Mouse (Mus musculus) embryonic facial prominence, embryonic 15.5 days (tissue): ENCODE data around the gene 1700025G04Rik. TPM values are rescaled to one million over a fixed set of nuclear protein-coding genes. Genes with fewer than 3 reads are reported as not detected.

Experiments used
- ATAC-seq: fragments of 200-750 bp; cut with Nextera tagmentation; 2 replicates; pipeline ENCODE4 v1.8.0; 2017; ENCODE audit warnings: low read depth, moderate TSS enrichment; ENCODE audit not compliant: insufficient number of reproducible peaks, low FRiP score, low TSS enrichment
- H3K27ac ChIP-seq: fragments of 300-500 bp; sonication (generic); replicated peaks from 2 replicates; pipeline ENCODE4 v1.5.1; 2015; ENCODE audit warnings: mild to moderate bottlenecking, inconsistent platforms
- H3K27me3 ChIP-seq: fragments of 300-500 bp; sonication (generic); 2 replicates; pipeline ENCODE4 v1.6.1; 2015; ENCODE audit warnings: inconsistent platforms
- H3K36me3 ChIP-seq: fragments of 300-500 bp; sonication (generic); 2 replicates; pipeline ENCODE4 v1.6.1; 2015; ENCODE audit warnings: mild to moderate bottlenecking, inconsistent platforms
- H3K4me1 ChIP-seq: fragments of 300-500 bp; sonication (generic); 2 replicates; pipeline ENCODE4 v1.6.1; 2015; ENCODE audit warnings: inconsistent platforms
- H3K4me2 ChIP-seq: fragments of 300-500 bp; sonication (generic); replicated peaks from 2 replicates; pipeline ENCODE4 v1.6.1; 2015; ENCODE audit warnings: mild to moderate bottlenecking, inconsistent platforms
- H3K4me3 ChIP-seq: fragments of 300-500 bp; sonication (generic); replicated peaks from 2 replicates; pipeline ENCODE4 v1.5.1; 2015; ENCODE audit warnings: mild to moderate bottlenecking, inconsistent platforms
- H3K9ac ChIP-seq: fragments of 300-500 bp; sonication (generic); 2 replicates; pipeline ENCODE4 v1.6.1; 2015; ENCODE audit warnings: inconsistent platforms
- H3K9me3 ChIP-seq: fragments of 300-500 bp; sonication (generic); replicated peaks from 2 replicates; pipeline ENCODE4 v1.6.1; 2016; ENCODE audit warnings: inconsistent platforms
- WGBS: fragments of 180-500 bp; shearing (Covaris S2); methylation state at CpG from one replicate; pipeline ENCODE4 v1.1.7; 2015; 5-methylcytosine and 5-hydroxymethylcytosine counted together
- polyA plus RNA-seq: library from polyadenylated mRNA; unstranded; fragments of >200 nt; fragmentation: Nextera tagmentation; extraction: Ambion mirVana; gene quantifications from 2 replicates; pipeline ENCODE4 v1.2.1, GENCODE M21; 2015

1700025G04Rik gene
- polyA plus RNA-seq, 1 experiment from 2014 or later: 44.9 TPM

- H3K27me3 ChIP-seq: no peaks in the 10 kb centered on the region
- no peak for ATAC-seq
- WGBS: 90% methylated on average over 4 of the region's 4 CpGs
These were observed 61.2 kb downstream of the 1700025G04Rik start for GRCm38 (mm10) chr1:152028718-152029117.

DNA sequence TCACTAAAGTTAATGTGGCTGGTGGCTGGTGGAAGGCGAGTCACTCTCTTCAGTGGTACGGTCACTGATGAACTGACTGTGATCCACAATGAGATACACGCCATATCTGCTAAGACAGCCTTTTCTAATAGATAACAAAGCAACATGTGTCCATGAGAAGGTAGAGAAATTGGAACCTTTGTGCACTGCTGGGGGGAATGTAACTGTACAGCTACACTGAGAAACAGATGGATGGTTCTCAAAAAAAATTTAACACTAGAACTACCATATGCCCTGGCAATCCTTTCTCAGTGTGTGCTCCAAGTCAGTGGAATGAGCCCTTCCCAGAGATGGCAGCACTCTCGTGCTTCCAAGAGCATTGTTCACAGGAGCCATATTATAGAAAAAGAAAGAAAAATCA lies 63.2 kb downstream of the 1700025G04Rik start:
- Histone ChIP-seq H3K4me3 (no peak overlapping the region), H3K4me2 (no peak overlapping the region), H3K27ac (no peak overlapping the region), H3K27me3 (no peaks in the 10 kb centered on the region), H3K9me3 (no peaks in the 10 kb centered on the region), H3K4me1 (peaks cover 9% of the 10 kb centered on the region), H3K9ac (no peak overlapping the region), H3K36me3 (no peaks in the 10 kb centered on the region)
- 81% methylated on average over 4 of the region's 4 CpGs for WGBS
- no peak for ATAC-seq

More at GRCm38 (mm10) chr1:152028718-152029117, 61.2 kb downstream of the 1700025G04Rik start:
- no peak overlapping the region for H3K27ac ChIP-seq
- no peaks in the 10 kb centered on the region for H3K36me3 ChIP-seq
- no peak overlapping the region for H3K4me2 ChIP-seq
- no peaks in the 10 kb centered on the region for H3K9me3 ChIP-seq
- peaks cover 9% of the 10 kb centered on the region for H3K4me1 ChIP-seq
- H3K4me3 ChIP-seq: no peak overlapping the region
- no peak overlapping the region for H3K9ac ChIP-seq

DNA sequence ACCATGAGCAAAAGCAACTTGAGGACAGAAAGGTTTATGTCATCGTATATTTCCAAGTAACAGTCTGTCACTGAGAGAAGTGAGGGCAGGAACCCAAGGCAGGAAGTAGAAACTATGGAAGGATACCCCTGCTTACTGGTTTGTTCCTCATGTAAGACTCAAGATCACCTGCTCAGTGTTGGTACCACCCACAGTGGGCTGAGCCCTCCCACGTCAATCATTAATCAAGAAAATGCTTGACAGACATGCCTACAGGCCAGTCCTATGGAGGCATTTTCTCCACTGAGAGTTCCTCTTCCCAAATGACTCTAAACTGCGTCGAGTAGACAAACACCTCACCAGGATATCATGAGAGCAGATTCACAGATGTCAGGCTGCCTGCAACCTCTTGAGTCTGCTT lies 64.6 kb downstream of the 1700025G04Rik start:
- WGBS: 86% methylated on average over 4 of the region's 4 CpGs
- 0 out of 2 replicates have a peak, but pooled peaks cover 2% of the 10 kb centered on the region for H3K36me3 ChIP-seq
- H3K27me3 ChIP-seq: no peaks in the 10 kb centered on the region
- H3K9me3 ChIP-seq: no peaks in the 10 kb centered on the region
- no peak overlapping the region for H3K4me3 ChIP-seq
- no peak for ATAC-seq
- no peak overlapping the region for H3K4me2 ChIP-seq
- H3K4me1 ChIP-seq: peaks cover 9% of the 10 kb centered on the region
- H3K9ac ChIP-seq: no peak overlapping the region
- H3K27ac ChIP-seq: no peak overlapping the region

- Histone ChIP-seq H3K9ac (no peak overlapping the region), H3K27ac (no peak overlapping the region), H3K4me1 (peaks cover 12% of the 10 kb centered on the region), H3K9me3 (no peaks in the 10 kb centered on the region), H3K27me3 (no peaks in the 10 kb centered on the region), H3K4me3 (no peak overlapping the region), H3K4me2 (no peak overlapping the region), H3K36me3 (0 out of 2 replicates have a peak, but pooled peaks cover 2% of the 10 kb centered on the region)
- ATAC-seq: peak; percentile 39; the same call in 1 of the 2 replicates
- 55% methylated on average over 18 of the region's 18 CpGs for WGBS
These were observed 65.7 kb downstream of the 1700025G04Rik start for GRCm38 (mm10) chr1:152024019-152024787.

DNA sequence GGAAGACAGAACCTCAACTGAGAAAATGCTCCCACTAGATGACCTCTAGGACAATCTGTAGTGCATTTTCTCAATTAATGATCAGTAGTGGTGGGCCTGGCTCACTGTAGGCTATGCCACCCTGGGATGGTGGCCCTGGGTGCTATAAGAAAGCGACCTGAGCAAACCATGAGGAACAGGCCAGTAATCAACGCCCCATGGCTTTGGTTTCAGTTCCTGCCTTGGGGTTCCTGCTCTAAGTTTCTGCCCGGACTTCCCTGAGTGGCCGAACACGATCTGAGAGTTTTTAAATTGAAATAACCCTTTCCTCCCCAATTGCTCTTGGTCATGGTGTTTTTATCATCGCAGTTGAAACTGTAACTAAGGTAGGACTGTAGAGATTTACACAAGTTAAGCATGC lies 69.1 kb downstream of the 1700025G04Rik start:
- Histone ChIP-seq H3K36me3 (0 out of 2 replicates have a peak, but pooled peaks cover 2% of the 10 kb centered on the region), H3K4me3 (no peak overlapping the region), H3K9ac (no peak overlapping the region), H3K4me1 (peaks cover 13% of the 10 kb centered on the region), H3K27ac (no peak overlapping the region), H3K9me3 (no peaks in the 10 kb centered on the region), H3K27me3 (no peaks in the 10 kb centered on the region), H3K4me2 (no peak overlapping the region)
- 84% methylated on average over 6 of the region's 6 CpGs for WGBS
- ATAC-seq: no peak

DNA sequence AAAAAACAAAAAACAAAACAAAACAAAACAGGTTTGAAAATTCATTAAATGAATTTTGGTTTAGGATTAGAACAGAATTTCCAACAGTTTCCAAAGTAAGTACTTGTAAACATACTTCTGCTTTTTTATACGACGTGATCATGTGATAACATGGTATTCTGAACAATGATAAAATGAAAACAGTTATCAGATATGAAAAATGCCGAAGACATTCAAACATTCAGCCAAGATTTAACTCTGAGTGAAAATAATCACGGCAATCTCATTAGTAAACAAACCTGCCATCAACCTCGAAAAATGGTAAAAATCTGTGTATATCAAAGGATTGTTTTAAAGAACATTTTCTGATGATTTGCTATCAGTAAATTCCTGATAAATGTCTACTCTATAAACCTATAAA lies 69.9 kb downstream of the 1700025G04Rik start:
- Histone ChIP-seq H3K4me1 (peaks cover 13% of the 10 kb centered on the region), H3K9ac (no peak overlapping the region), H3K36me3 (0 out of 2 replicates have a peak, but pooled peaks cover 2% of the 10 kb centered on the region), H3K4me3 (no peak overlapping the region), H3K27me3 (no peaks in the 10 kb centered on the region), H3K27ac (no peak overlapping the region), H3K4me2 (no peak overlapping the region), H3K9me3 (no peaks in the 10 kb centered on the region)
- 79% methylated on average over 5 of the region's 5 CpGs for WGBS
- no peak for ATAC-seq

DNA sequence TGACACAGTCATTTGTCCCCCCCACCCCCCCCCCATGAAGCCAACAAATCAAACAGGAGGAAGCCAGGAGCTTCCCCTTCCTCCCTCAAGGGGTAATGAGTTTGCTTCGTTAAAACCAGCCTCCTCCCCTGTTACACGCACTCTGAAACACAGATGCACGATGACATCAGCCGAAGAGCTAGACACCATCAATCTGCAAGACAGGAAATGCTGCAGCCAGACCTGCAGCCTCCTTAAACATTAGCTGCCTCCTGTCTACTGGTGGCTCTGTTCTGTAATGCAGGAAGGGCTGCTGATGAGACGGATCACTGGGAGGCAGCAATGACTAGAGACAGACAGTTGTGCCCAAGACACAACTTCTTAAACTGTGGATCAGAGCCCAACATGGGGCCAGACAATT lies 70.7 kb downstream of the 1700025G04Rik start:
- H3K36me3 ChIP-seq: 0 out of 2 replicates have a peak, but pooled peaks cover 2% of the 10 kb centered on the region
- no peak for ATAC-seq
- peaks cover 7% of the 10 kb centered on the region for H3K4me1 ChIP-seq
- H3K27ac ChIP-seq: no peak overlapping the region
- H3K9me3 ChIP-seq: no peaks in the 10 kb centered on the region
- WGBS: 23% methylated on average over 5 of the region's 5 CpGs
- no peak overlapping the region for H3K9ac ChIP-seq
- no peak overlapping the region for H3K4me2 ChIP-seq
- H3K27me3 ChIP-seq: no peaks in the 10 kb centered on the region
- no peak overlapping the region for H3K4me3 ChIP-seq

- 0 out of 2 replicates have a peak, but pooled peaks cover 4% of the 10 kb centered on the region for H3K4me1 ChIP-seq
- no peaks in the 10 kb centered on the region for H3K27me3 ChIP-seq
- no peak overlapping the region for H3K4me2 ChIP-seq
- H3K27ac ChIP-seq: no peak overlapping the region
- 0 out of 2 replicates have a peak, but pooled peaks cover 2% of the 10 kb centered on the region for H3K36me3 ChIP-seq
- ATAC-seq: no peak
- WGBS: 71% methylated on average over 3 of the region's 3 CpGs
- no peaks in the 10 kb centered on the region for H3K9me3 ChIP-seq
- H3K4me3 ChIP-seq: no peak overlapping the region
- H3K9ac ChIP-seq: no peak overlapping the region
These were observed 71.6 kb downstream of the 1700025G04Rik start for GRCm38 (mm10) chr1:152018322-152018721.

GRCm38 (mm10) chr1:152016663-152017062 lies 73.3 kb downstream of the 1700025G04Rik start:
- H3K4me2 ChIP-seq: no peak overlapping the region
- WGBS: 89% methylated on average over 3 of the region's 3 CpGs

GRCm38 (mm10) chr1:152015555-152016125 lies 74.3 kb downstream of the 1700025G04Rik start:
- WGBS: 83% methylated on average over 7 of the region's 7 CpGs
- ATAC-seq: no peak

More at GRCm38 (mm10) chr1:152016663-152017062, 73.3 kb downstream of the 1700025G04Rik start:
- no peak overlapping the region for H3K27ac ChIP-seq
- H3K9me3 ChIP-seq: no peaks in the 10 kb centered on the region
- no peaks in the 10 kb centered on the region for H3K27me3 ChIP-seq
- no peak for ATAC-seq
- H3K36me3 ChIP-seq: 0 out of 2 replicates have a peak, but pooled peaks cover 2% of the 10 kb centered on the region
- H3K4me1 ChIP-seq: 0 out of 2 replicates have a peak, but pooled peaks cover 4% of the 10 kb centered on the region
- no peak overlapping the region for H3K9ac ChIP-seq
- no peak overlapping the region for H3K4me3 ChIP-seq

DNA sequence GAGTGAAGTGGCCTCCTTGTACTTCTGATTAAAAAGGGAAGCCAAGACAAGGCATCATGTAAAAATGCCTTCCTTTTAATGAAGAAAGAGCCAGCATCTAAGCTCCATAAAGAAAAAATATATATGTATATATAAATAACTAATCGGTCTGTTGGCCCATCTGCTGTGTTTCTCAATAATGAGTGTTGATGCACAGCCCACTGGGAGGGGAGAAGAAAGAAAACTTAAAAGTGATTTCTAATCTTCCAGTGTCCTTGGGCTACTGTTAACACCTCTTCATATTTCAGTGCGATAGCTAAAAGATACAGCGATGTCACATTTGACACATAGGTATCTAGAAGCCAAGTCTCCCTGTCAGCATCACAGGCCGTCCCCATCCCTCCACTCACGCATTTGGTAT lies 78.2 kb downstream of the 1700025G04Rik start:
- WGBS: 81% methylated on average over 5 of the region's 5 CpGs
- H3K4me2 ChIP-seq: no peak overlapping the region
- peaks cover 2% of the 10 kb centered on the region; the same call in 1 of the 2 replicates for H3K36me3 ChIP-seq
- no peaks in the 10 kb centered on the region for H3K27me3 ChIP-seq
- no peak overlapping the region for H3K27ac ChIP-seq
- H3K4me3 ChIP-seq: no peak overlapping the region
- no peak for ATAC-seq
- no peak overlapping the region for H3K9ac ChIP-seq
- peaks cover 6% of the 10 kb centered on the region; the same call in 1 of the 2 replicates for H3K4me1 ChIP-seq
- no peaks in the 10 kb centered on the region for H3K9me3 ChIP-seq

More at GRCm38 (mm10) chr1:152015555-152016125, 74.3 kb downstream of the 1700025G04Rik start:
- H3K27me3 ChIP-seq: no peaks in the 10 kb centered on the region
- no peak overlapping the region for H3K4me3 ChIP-seq
- H3K27ac ChIP-seq: no peak overlapping the region
- H3K36me3 ChIP-seq: no peaks in the 10 kb centered on the region
- no peak overlapping the region for H3K9ac ChIP-seq
- H3K4me2 ChIP-seq: no peak overlapping the region
- H3K4me1 ChIP-seq: 0 out of 2 replicates have a peak, but pooled peaks cover 4% of the 10 kb centered on the region
- no peaks in the 10 kb centered on the region for H3K9me3 ChIP-seq
